Mouse (Mus musculus) embryonic facial prominence, embryonic 15.5 days (tissue): Measurements from ENCODE around the gene Rps24. TPM values are rescaled to one million over a fixed set of nuclear protein-coding genes. Genes with fewer than 3 reads are reported as not detected.

Experiments used
- polyA plus RNA-seq: library from polyadenylated mRNA; unstranded; fragments of >200 nt; fragmentation: Nextera tagmentation; extraction: Ambion mirVana; gene quantifications from 2 replicates; pipeline ENCODE4 v1.2.1, GENCODE M21; 2015

Gene Rps24
- polyA plus RNA-seq, 1 experiment from 2014 or later, result 870 TPM

Other genes with a start within 250 kb of the Rps24 start
- gene Dlg5, start 241.2 kb upstream of the Rps24 start, polyA plus RNA-seq, result 20.3 and 22.1 TPM in 2 replicates
- gene E330034G19Rik, start 193.9 kb upstream of the Rps24 start, polyA plus RNA-seq, result 0.12 and 0.20 TPM in 2 replicates
- gene Polr3a, start 67 bp upstream of the Rps24 start, polyA plus RNA-seq, result 18.7 and 22.2 TPM in 2 replicates